In the genomic region with DNA sequence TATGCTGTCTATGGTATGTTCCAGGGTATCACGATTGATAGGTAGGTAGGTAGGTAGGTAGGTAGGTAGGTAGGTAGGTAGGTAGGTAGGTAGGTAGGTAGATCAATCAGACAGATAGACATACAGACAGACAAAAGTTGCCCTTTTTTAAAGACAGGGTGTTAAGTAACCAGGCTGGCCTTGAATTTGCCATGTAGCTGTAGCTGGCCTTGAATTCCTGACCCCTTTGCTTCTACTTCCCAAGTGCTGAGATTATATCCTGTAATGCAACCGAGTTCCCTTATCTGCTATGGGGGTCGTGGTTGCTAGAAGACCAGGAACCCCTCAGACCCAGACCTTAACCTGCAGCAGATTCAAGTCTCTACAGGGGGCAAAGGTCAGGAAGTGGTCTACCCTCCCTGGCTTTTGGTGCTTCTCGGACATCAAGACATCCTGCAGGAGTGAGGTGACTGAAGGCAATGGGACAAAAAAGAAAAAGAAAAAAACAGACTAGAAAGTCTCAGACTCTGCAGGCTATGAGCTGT, we compare ENCODE assay signal across 9 mouse cellular contexts.
DNase-seq lines count a peak whose midpoint lies in the region; ATAC-seq and TF ChIP-seq lines count a peak whose summit lies in the region.
"Had no signal": no experiment of that assay in that cellular context is flagged by ENCODE, and none has a peak within 500 bp of the region (broad histone marks: within the 10 kb centered on the region; RNA-seq: fewer than 3 reads in every experiment).

No protein-coding gene starts in this region.

- no peak overlapping the region for H3K4me2 ChIP-seq in heart, postnatal 0 days (ENCODE audit: low read depth, low read length)
- H3K4me2 ChIP-seq in lung, postnatal 0 days (replicated peaks; ENCODE audit: low read depth, low read length), result no peak overlapping the region
- 0 out of 2 replicates have a peak overlapping the region, but pooled peaks have one; percentile 41 for H3K4me2 ChIP-seq in stomach, embryonic 16.5 days (ENCODE audit: low read depth, low read length)

- H3K9ac ChIP-seq in heart, postnatal 0 days (replicated peaks; ENCODE audit: low read depth, low read length), result no peak overlapping the region; the same call in 1 of the 2 replicates
- no peak overlapping the region for H3K9ac ChIP-seq in lung, postnatal 0 days (replicated peaks; ENCODE audit: low read depth)
- H3K9ac ChIP-seq in stomach, embryonic 16.5 days (ENCODE audit: low read length), result peak overlapping the region; percentile 55; the same call in 1 of the 2 replicates

- no peaks in the 10 kb centered on the region for H3K9me3 ChIP-seq in heart, postnatal 0 days (replicated peaks; ENCODE audit: control insufficient read depth, low read length)
- no peaks in the 10 kb centered on the region for H3K9me3 ChIP-seq in lung, postnatal 0 days (ENCODE audit: low read length)
- H3K9me3 ChIP-seq in stomach, embryonic 16.5 days (replicated peaks; ENCODE audit: control insufficient read depth, low read length), result no peaks in the 10 kb centered on the region
- H3K9me3 ChIP-seq: G1E had no signal

- H3K27me3 ChIP-seq in heart, postnatal 0 days (ENCODE audit: control insufficient read depth, insufficient read depth, low read length), result no peaks in the 10 kb centered on the region
- H3K27me3 ChIP-seq in lung, postnatal 0 days (replicated peaks; ENCODE audit: insufficient read depth, low read length), result no peaks in the 10 kb centered on the region
- no peaks in the 10 kb centered on the region for H3K27me3 ChIP-seq in stomach, embryonic 16.5 days (ENCODE audit: control insufficient read depth, insufficient read depth, low read length)

- TF ChIP-seq EP300 in heart, postnatal 0 days (IDR thresholded peaks at IDR 0.05; ENCODE audit: low read depth), result no peak
- TF ChIP-seq EP300 in lung, postnatal 0 days (IDR thresholded peaks at IDR 0.05), result no peak

- no peak for ATAC-seq in heart, postnatal 0 days (ENCODE audit: insufficient read depth, low read depth)
- no peak for ATAC-seq in lung, postnatal 0 days
- ATAC-seq in stomach, embryonic 16.5 days (ENCODE audit: insufficient read depth, low FRiP score), result no peak

- TF ChIP-seq CTCF in heart, postnatal 0 days (IDR thresholded peaks at IDR 0.05; ENCODE audit: low read depth), result no peak
- no peak for TF ChIP-seq CTCF in lung, postnatal 0 days (IDR thresholded peaks at IDR 0.05)

- H3K36me3 ChIP-seq in heart, postnatal 0 days (replicated peaks; ENCODE audit: control insufficient read depth, insufficient read depth, low read length), result peaks cover 13% of the 10 kb centered on the region
- H3K36me3 ChIP-seq in lung, postnatal 0 days (ENCODE audit: insufficient read depth, low read length), result peaks cover 18% of the 10 kb centered on the region; the same call in 1 of the 2 replicates
- no peaks in the 10 kb centered on the region for H3K36me3 ChIP-seq in stomach, embryonic 16.5 days (ENCODE audit: control insufficient read depth, insufficient read depth, low read length)

- no peak overlapping the region for H3K4me3 ChIP-seq in heart, postnatal 0 days (ENCODE audit: low read depth, low read length)
- H3K4me3 ChIP-seq in lung, postnatal 0 days (ENCODE audit: low read depth, low read length), result no peak overlapping the region
- no peak overlapping the region for H3K4me3 ChIP-seq in stomach, embryonic 16.5 days (replicated peaks; ENCODE audit: low read length)

- peak overlapping the region; percentile 95 for H3K27ac ChIP-seq in heart, postnatal 0 days (ENCODE audit: low read depth)
- H3K27ac ChIP-seq in lung, postnatal 0 days (ENCODE audit: low read length), result peak overlapping the region; percentile 91
- peak overlapping the region; percentile 78 for H3K27ac ChIP-seq in stomach, embryonic 16.5 days (ENCODE audit: low read length)

- H3K4me1 ChIP-seq in heart, postnatal 0 days (ENCODE audit: control insufficient read depth, insufficient read depth), result peaks cover 54% of the 10 kb centered on the region
- peaks cover 48% of the 10 kb centered on the region for H3K4me1 ChIP-seq in lung, postnatal 0 days (ENCODE audit: insufficient read depth, low read depth, low read length)
- peaks cover 43% of the 10 kb centered on the region for H3K4me1 ChIP-seq in stomach, embryonic 16.5 days (ENCODE audit: control insufficient read depth, insufficient read depth, low read length)

- 43% methylated on average over 4 of the region's 4 CpGs for WGBS in heart, postnatal 0 days
- WGBS in lung, postnatal 0 days, result 39% methylated on average over 4 of the region's 4 CpGs
- WGBS in stomach, embryonic 16.5 days, result 55% methylated on average over 4 of the region's 4 CpGs

- DNase-seq in cerebellum, adult 8-10 months, result peak; percentile 11
- no peak for DNase-seq in cerebellum, adult 11-12 months
- DNase-seq in heart, postnatal 0 days (ENCODE audit: low spot score), result no peak
- no peak for DNase-seq in heart, adult 9 months (ENCODE audit: low spot score in 2 of 2)
- no peak for DNase-seq in lung, postnatal 0 days (ENCODE audit: low spot score)
- no peak for DNase-seq in lung, postnatal 25 days (ENCODE audit: low spot score)
- no peak for DNase-seq in thymus, postnatal 25 days
